Mouse (Mus musculus): ENCODE results near the gene Olfr945.

Olfr945 gene

DNA sequence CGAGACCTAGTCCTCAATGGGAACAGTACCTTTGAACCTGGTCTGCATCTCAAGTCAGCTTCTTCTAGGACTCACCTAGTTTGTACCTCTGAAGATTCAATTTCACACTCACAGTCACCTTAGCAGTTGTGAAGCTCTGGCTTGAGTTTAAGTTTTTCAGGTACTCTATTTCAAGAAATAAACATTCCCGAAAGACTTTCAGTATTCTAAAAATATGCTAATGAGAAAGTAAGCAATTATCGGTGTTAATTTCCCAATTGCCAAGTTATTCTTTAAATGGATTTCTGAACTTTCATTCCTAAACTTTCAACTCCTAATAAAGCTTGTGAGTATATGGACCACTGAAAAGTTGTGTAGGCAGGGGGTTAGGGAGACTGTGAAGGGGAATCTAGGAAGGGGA is at the start of gene Olfr945:
TSS of gene Olfr945 (minus strand) at position 101 of the 400 bp plus-strand sequence.
- no peak for DNase-seq (ENCODE audit: low spot score in 2 of 2)

DNA sequence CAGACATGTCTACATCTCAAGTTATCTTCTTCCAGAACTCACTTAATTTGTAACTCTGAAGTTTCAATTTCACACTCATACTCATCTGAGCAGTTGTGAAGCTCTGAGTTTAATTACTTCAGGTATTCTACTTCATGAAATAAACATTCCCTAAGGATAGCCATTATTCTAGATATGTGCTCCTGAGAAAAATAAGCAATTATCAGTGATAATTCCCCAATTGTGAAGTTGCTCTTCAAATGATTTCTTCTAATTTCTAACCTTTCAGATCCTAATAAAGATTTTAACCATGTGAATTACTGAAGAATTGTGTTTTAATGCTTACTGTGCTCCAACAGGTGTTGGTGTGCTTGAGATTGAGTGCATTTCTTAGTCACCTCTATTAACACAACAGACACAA is 49.3 kb upstream of the Olfr945 start, which contains the start of gene Olfr948:
TSS of gene Olfr948 (minus strand) at position 101 of the 400 bp plus-strand sequence.
- no peak for DNase-seq (ENCODE audit: low spot score in 2 of 2)

DNA sequence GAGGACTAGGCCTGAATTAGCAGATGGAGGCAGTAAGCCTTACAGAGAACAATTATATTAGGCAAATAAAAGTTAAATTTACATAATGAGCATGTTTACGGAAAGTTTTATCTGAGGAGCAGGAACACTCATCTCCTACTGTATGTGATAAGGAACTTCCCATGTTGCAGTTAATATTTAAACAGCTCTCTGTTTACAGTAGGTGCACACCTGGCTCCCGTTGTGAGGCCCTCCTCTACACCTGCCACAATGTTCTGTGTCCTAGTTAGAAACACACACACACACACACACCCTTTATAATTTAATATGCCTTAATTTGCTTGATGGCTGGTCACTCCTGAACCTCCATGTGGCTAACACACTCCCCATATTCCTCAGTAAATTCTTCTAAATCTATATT is 10.5 kb upstream of the Olfr945 start:
- DNase-seq (ENCODE audit: low spot score in 2 of 2), result no peak

DNA sequence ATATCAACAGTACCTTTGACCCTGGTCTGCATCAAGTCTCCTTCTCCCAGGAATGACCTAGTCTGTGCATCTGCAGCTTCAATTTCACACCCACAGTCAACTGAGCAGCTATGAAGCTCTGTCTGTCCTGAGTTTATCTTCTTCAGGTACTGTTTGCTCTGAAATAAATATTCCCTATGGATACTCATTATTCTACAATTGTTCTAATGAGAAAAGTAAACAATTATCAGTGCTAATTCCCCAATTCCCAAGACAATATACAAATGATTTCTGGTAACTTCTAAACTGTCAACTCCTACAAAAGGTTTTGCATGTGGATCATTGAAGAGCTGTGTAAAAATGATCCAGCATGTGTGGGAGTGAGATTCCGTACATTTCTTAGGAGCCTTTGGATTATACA is 26.7 kb downstream of the Olfr945 start, which contains the start of gene Olfr1537:
TSS of gene Olfr1537 (minus strand) at position 101 of the 400 bp plus-strand sequence.
- DNase-seq (ENCODE audit: low spot score in 2 of 2), result no peak
